Mouse (Mus musculus) forebrain, embryonic 12.5 days (tissue): Measurements from ENCODE around the gene Usp2. TPM values are rescaled to one million over a fixed set of nuclear protein-coding genes. Genes with fewer than 3 reads are reported as not detected.
A peak's percentile ranks its signal among the peaks of the same experiment; 100 is the strongest.

Experiments used
- ATAC-seq: fragments of 200-750 bp; cut with Nextera tagmentation; 2 replicates; pipeline ENCODE4 v1.8.0; 2017; ENCODE audit warnings: moderate TSS enrichment; ENCODE audit not compliant: low FRiP score
- H3K27ac ChIP-seq: fragments of 300-500 bp; sonication (generic); 2 replicates; pipeline ENCODE4 v1.5.1; 2016; ENCODE audit warnings: mild to moderate bottlenecking
- H3K27me3 ChIP-seq: fragments of 300-500 bp; sonication (generic); 2 replicates; pipeline ENCODE4 v1.6.1; 2016; ENCODE audit warnings: mild to moderate bottlenecking
- H3K36me3 ChIP-seq: fragments of 300-500 bp; sonication (generic); replicated peaks from 2 replicates; pipeline ENCODE4 v1.6.1; 2016; ENCODE audit warnings: mild to moderate bottlenecking
- H3K4me1 ChIP-seq: fragments of 300-500 bp; sonication (generic); 2 replicates; pipeline ENCODE4 v1.6.1; 2016
- H3K4me2 ChIP-seq: fragments of 300-500 bp; sonication (generic); 2 replicates; pipeline ENCODE4 v1.6.1; 2016; ENCODE audit warnings: mild to moderate bottlenecking, moderate library complexity
- H3K4me3 ChIP-seq: fragments of 300-500 bp; sonication (generic); replicated peaks from 2 replicates; pipeline ENCODE4 v1.5.1; 2016; ENCODE audit warnings: mild to moderate bottlenecking
- H3K9ac ChIP-seq: fragments of 300-500 bp; sonication (generic); 2 replicates; pipeline ENCODE4 v1.6.1; 2016; ENCODE audit warnings: mild to moderate bottlenecking
- H3K9me3 ChIP-seq: fragments of 300-500 bp; sonication (generic); 2 replicates; pipeline ENCODE4 v1.6.1; 2016
- WGBS: fragments of 180-500 bp; shearing (Covaris S2); methylation state at CpG from one replicate; pipeline ENCODE4 v1.1.7; 2016; 5-methylcytosine and 5-hydroxymethylcytosine counted together
- polyA plus RNA-seq: library from polyadenylated mRNA; unstranded; fragments of >200 nt; fragmentation: Nextera tagmentation; extraction: Ambion mirVana; gene quantifications from 2 replicates; pipeline ENCODE4 v1.2.1, GENCODE M21; 2016

The Usp2 gene
- polyA plus RNA-seq, 1 experiment from 2014 or later = 10.2 TPM

- 83% methylated on average over 15 of the region's 15 CpGs for WGBS
- ATAC-seq = no peak
- peaks cover 3% of the 10 kb centered on the region for H3K4me1 ChIP-seq
These were observed 18.1 kb upstream of the Usp2 start for GRCm38 (mm10) chr9:44048541-44049380.

DNA sequence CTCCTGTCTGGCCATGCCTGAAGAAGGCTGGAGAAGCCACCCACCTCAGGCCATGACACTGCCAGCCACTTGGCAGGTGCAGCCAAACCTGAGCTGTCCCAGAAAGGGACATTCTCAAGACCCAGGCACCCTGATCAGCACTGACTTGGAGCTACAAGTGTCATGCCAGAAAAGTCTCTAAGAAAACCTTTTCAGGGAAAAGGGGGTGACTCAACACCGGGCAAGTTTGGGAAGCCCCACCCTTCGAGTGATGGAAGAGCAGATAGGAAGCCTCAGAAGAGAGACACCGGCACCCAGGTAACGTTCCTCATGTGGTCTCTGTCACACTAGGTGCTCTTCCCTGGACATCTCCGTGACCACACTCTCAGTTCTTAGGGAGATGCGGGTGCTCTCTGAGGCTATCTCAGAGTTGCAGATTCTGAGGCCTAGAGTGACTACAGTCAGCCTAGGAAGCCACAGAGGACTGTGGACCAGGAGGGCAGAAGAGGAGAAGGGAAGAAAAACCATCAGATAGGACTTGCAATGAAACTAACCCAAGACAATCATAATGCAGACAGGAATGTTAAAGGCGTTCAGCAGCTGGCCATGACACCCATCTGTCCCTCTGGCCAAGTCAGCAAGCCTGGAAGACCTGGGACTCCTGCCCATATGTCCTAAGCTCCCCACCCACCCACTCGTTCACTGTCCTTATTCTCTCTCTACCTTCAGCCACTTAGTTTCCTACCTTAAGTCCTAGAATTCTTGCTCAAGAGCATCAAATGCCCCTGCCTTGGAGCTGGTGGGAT lies 17.2 kb upstream of the Usp2 start:
- Histone ChIP-seq H3K27ac (no peak overlapping the region), H3K4me2 (no peak overlapping the region), H3K9me3 (no peaks in the 10 kb centered on the region), H3K4me3 (no peak overlapping the region), H3K9ac (no peak overlapping the region), H3K36me3 (no peaks in the 10 kb centered on the region), H3K27me3 (peaks cover 27% of the 10 kb centered on the region), H3K4me1 (no peaks in the 10 kb centered on the region)
- 87% methylated on average over 8 of the region's 8 CpGs for WGBS
- no peak for ATAC-seq

More at GRCm38 (mm10) chr9:44048541-44049380, 18.1 kb upstream of the Usp2 start:
- H3K27ac ChIP-seq = no peak overlapping the region
- no peak overlapping the region for H3K4me2 ChIP-seq
- H3K36me3 ChIP-seq = no peaks in the 10 kb centered on the region
- H3K9ac ChIP-seq = no peak overlapping the region
- no peaks in the 10 kb centered on the region for H3K9me3 ChIP-seq
- H3K27me3 ChIP-seq = peaks cover 35% of the 10 kb centered on the region
- no peak overlapping the region for H3K4me3 ChIP-seq

GRCm38 (mm10) chr9:44052855-44053254 lies 14.0 kb upstream of the Usp2 start:
- WGBS = 59% methylated on average over 3 of the region's 3 CpGs
- H3K4me1 ChIP-seq = no peaks in the 10 kb centered on the region

GRCm38 (mm10) chr9:44053936-44054335 lies 12.9 kb upstream of the Usp2 start:
- 0 out of 2 replicates have a peak, but pooled peaks cover 9% of the 10 kb centered on the region for H3K27me3 ChIP-seq
- H3K4me3 ChIP-seq = no peak overlapping the region
- H3K9me3 ChIP-seq = 0 out of 2 replicates have a peak, but pooled peaks cover 3% of the 10 kb centered on the region
- H3K27ac ChIP-seq = no peak overlapping the region
- no peak for ATAC-seq
- H3K9ac ChIP-seq = no peak overlapping the region
- no peaks in the 10 kb centered on the region for H3K36me3 ChIP-seq
- no peaks in the 10 kb centered on the region for H3K4me1 ChIP-seq
- 68% methylated on average over 1 of the region's 1 CpGs for WGBS
- H3K4me2 ChIP-seq = no peak overlapping the region

More at GRCm38 (mm10) chr9:44052855-44053254, 14.0 kb upstream of the Usp2 start:
- H3K4me3 ChIP-seq = no peak overlapping the region
- H3K4me2 ChIP-seq = no peak overlapping the region
- no peaks in the 10 kb centered on the region for H3K27me3 ChIP-seq
- ATAC-seq = no peak
- H3K27ac ChIP-seq = no peak overlapping the region
- H3K9ac ChIP-seq = no peak overlapping the region
- 0 out of 2 replicates have a peak, but pooled peaks cover 3% of the 10 kb centered on the region for H3K9me3 ChIP-seq
- H3K36me3 ChIP-seq = no peaks in the 10 kb centered on the region

DNA sequence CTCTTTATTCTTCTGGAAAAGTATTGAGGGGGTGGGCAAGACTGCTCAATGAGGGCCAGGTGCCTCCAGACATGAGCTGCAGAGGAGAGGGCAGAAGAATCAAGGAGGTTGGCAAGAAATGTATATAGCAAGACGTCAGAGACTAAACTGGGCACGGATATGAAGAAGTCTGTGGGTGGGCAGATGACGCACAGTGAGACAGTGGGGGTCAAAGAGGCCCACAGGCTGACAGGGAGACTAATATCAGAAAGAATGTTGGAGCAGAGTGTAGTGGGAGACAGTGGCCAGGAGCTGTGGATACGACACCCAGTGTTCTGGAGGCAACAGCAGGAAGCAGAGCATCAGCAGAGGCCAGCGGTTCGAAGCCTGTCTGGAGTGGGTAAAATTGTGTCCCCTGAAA lies 8.2 kb upstream of the Usp2 start:
- 89% methylated on average over 6 of the region's 6 CpGs for WGBS
- Histone ChIP-seq H3K4me2 (no peak overlapping the region), H3K27ac (no peak overlapping the region), H3K9ac (no peak overlapping the region), H3K4me3 (no peak overlapping the region), H3K4me1 (no peaks in the 10 kb centered on the region), H3K36me3 (no peaks in the 10 kb centered on the region), H3K27me3 (0 out of 2 replicates have a peak, but pooled peaks cover 16% of the 10 kb centered on the region), H3K9me3 (0 out of 2 replicates have a peak, but pooled peaks cover 3% of the 10 kb centered on the region)
- ATAC-seq = no peak

DNA sequence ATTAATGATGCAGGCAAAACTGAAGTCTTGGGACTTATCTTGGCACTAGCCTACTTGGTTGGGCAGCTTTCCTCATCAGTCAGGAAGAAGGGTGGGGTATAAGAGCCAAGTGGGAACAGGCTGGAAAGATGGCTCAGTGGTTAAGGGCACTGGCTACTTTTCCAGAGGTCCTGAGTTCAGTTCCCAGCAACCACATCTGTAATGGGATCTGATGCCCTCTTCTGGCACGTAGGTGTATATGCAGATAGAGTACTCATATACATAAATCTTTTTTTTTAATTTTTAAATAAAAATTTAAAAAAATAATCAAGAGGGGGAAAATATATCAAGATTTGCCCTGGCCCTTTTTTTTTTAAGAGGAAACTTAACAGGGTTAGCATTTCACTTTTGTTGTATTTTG lies 1.6 kb upstream of the Usp2 start:
- 42% methylated on average over 1 of the region's 1 CpGs for WGBS
- H3K4me3 ChIP-seq = no peak overlapping the region
- H3K9me3 ChIP-seq = no peaks in the 10 kb centered on the region
- H3K4me2 ChIP-seq = no peak overlapping the region
- H3K27ac ChIP-seq = no peak overlapping the region
- H3K4me1 ChIP-seq = peaks cover 14% of the 10 kb centered on the region
- ATAC-seq = no peak
- no peak overlapping the region for H3K9ac ChIP-seq
- no peaks in the 10 kb centered on the region for H3K36me3 ChIP-seq
- H3K27me3 ChIP-seq = peaks cover 6% of the 10 kb centered on the region

- peak overlapping the region; percentile 87 for H3K4me2 ChIP-seq
- H3K36me3 ChIP-seq = no peaks in the 10 kb centered on the region
- H3K4me3 ChIP-seq = peak overlapping the region; percentile 48
- ATAC-seq = no peak; the same call in 1 of the 2 replicates
- H3K9ac ChIP-seq = peak overlapping the region; percentile 45; the same call in 1 of the 2 replicates
- 8% methylated on average over 15 of the region's 15 CpGs for WGBS
- peaks cover 36% of the 10 kb centered on the region for H3K4me1 ChIP-seq
- H3K9me3 ChIP-seq = no peaks in the 10 kb centered on the region
- H3K27ac ChIP-seq = no peak overlapping the region
- peaks cover 7% of the 10 kb centered on the region for H3K27me3 ChIP-seq
These were observed 579 bp downstream of the Usp2 start for GRCm38 (mm10) chr9:44067241-44067959.

- Histone ChIP-seq H3K9me3 (no peaks in the 10 kb centered on the region), H3K4me1 (peaks cover 42% of the 10 kb centered on the region)
These were observed 1.1 kb downstream of the Usp2 start for GRCm38 (mm10) chr9:44067960-44068330.

GRCm38 (mm10) chr9:44069252-44069651 lies 2.4 kb downstream of the Usp2 start:
- H3K27me3 ChIP-seq = peaks cover 7% of the 10 kb centered on the region
- ATAC-seq = no peak
- peaks cover 50% of the 10 kb centered on the region for H3K4me1 ChIP-seq
- no peaks in the 10 kb centered on the region for H3K36me3 ChIP-seq
- no peak overlapping the region for H3K4me2 ChIP-seq
- no peak overlapping the region for H3K4me3 ChIP-seq
- H3K9me3 ChIP-seq = no peaks in the 10 kb centered on the region
- H3K27ac ChIP-seq = no peak overlapping the region
- no peak overlapping the region for H3K9ac ChIP-seq
- WGBS = 27% methylated on average over 7 of the region's 7 CpGs

More at GRCm38 (mm10) chr9:44067960-44068330, 1.1 kb downstream of the Usp2 start:
- Histone ChIP-seq H3K9ac (no peak overlapping the region), H3K27ac (no peak overlapping the region), H3K4me2 (peak overlapping the region; percentile 87), H3K36me3 (no peaks in the 10 kb centered on the region), H3K27me3 (peaks cover 7% of the 10 kb centered on the region), H3K4me3 (no peak overlapping the region)
- no peak for ATAC-seq
- WGBS = 81% methylated on average over 6 of the region's 6 CpGs

DNA sequence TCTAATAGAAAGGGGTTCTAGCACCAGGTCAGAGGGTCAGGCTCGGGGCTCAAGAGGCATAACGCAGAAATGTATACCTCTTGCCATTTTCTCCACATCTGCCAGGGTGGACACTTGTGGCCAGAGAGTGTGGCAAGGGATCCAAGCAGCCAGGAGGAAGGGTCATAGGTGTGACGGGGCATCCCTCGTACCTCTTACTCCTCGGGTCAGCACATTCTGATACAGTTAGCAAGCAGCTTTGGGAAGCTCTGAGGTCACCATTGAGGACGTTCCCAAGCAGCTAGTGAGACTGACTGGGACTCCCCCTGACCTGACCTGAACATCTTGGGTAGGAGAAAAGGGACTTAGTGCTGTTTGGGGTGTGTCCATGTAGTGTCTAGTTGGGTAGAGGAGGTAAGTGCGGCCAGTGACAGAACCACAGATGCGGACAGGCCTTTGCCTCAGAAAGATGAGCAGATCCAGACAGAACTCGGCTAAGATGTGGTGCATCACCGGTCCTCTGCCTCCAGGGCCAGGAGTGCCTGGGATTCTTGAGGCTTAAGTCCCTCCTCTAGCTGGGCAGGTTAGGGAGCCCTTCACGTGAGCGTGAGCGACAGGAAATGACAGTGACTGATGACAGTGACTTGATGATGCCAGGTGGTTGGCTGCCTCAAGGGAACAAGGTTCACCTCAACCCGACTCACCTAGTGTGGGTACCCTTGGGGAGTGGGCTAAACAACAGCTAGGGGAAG lies 3.5 kb downstream of the Usp2 start:
- no peak for ATAC-seq
- Histone ChIP-seq H3K4me1 (peaks cover 52% of the 10 kb centered on the region), H3K9ac (no peak overlapping the region), H3K4me3 (no peak overlapping the region), H3K27ac (no peak overlapping the region), H3K9me3 (no peaks in the 10 kb centered on the region), H3K27me3 (peaks cover 13% of the 10 kb centered on the region), H3K36me3 (no peaks in the 10 kb centered on the region), H3K4me2 (no peak overlapping the region)
- WGBS = 77% methylated on average over 14 of the region's 14 CpGs

DNA sequence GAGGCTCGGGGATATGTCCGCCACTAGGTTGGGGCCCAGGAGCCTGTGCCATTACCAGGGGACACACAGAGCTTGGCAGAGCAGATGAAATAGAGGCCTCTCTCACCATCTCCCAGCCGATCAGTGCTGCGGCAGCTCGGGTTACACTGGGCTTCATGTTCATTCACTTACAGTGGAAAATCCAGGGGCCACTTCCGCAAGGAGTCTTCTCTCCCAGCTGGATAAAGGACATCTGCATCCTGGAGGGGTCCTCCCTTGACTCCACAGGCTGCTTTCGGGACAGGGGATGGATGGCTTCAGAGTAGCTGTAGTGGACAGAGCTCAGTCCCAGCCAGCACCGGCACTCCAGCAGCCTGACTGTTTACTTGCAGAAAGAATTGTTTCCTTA lies 4.0 kb downstream of the Usp2 start:
- no peak for ATAC-seq
- WGBS = 49% methylated on average over 8 of the region's 8 CpGs
- Histone ChIP-seq H3K27ac (no peak overlapping the region), H3K4me1 (peaks cover 55% of the 10 kb centered on the region), H3K36me3 (no peaks in the 10 kb centered on the region), H3K4me2 (no peak overlapping the region), H3K4me3 (no peak overlapping the region), H3K27me3 (peaks cover 16% of the 10 kb centered on the region), H3K9me3 (no peaks in the 10 kb centered on the region), H3K9ac (no peak overlapping the region; the same call in 1 of the 2 replicates)
